Mouse (Mus musculus): ENCODE data around the gene Ccer1. TPM values are rescaled to one million over a fixed set of nuclear protein-coding genes. Genes with fewer than 3 reads are reported as not detected.

The Ccer1 gene
- total and polyA plus RNA-seq, 2 experiments from 2014 or later, result not detected

DNA sequence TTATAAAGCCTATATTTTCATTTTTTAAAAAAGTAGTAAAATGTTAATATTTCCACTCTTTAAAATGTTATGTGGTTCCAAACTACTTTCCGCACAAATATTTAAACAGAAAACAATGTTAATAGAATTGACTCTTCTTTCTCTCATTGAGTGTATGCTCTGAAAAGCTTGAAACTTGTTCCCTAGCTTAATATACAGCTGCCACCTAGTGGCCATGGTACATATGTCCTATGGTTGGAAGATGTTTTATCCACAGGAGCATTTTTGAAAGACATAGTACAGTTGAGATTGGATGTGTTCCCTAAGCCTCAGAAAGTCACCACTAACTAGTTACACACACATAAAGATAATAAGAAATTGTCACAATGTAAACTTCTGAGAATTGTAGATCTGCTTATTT lies 11.7 kb downstream of the Ccer1 start:
- Histone ChIP-seq H3K9ac (replicated peaks; ENCODE audit: low read length, poor library complexity, severe bottlenecking) (no peak overlapping the region), H3K27me3 (ENCODE audit: insufficient read depth, low read length) (no peaks in the 10 kb centered on the region), H3K4me2 (ENCODE audit: low read depth, low read length, poor library complexity, severe bottlenecking) (no peak overlapping the region), H3K27ac (ENCODE audit: low read depth, low read length) (no peak overlapping the region), H3K4me3 (ENCODE audit: low read depth, low read length) (no peak overlapping the region), H3K4me1 (ENCODE audit: insufficient read depth, low read length) (no peaks in the 10 kb centered on the region), H3K9me3 (ENCODE audit: low read length) (no peaks in the 10 kb centered on the region), H3K36me3 (ENCODE audit: insufficient read depth, low read length) (no peaks in the 10 kb centered on the region)
- no peak for ATAC-seq (ENCODE audit: low FRiP score)
- 31% methylated on average over 1 of the region's 1 CpGs for WGBS
- TF ChIP-seq CTCF (IDR thresholded peaks at IDR 0.05), result peak; percentile 85
- DNase-seq (ENCODE audit: low spot score), result peak; percentile 79

DNA sequence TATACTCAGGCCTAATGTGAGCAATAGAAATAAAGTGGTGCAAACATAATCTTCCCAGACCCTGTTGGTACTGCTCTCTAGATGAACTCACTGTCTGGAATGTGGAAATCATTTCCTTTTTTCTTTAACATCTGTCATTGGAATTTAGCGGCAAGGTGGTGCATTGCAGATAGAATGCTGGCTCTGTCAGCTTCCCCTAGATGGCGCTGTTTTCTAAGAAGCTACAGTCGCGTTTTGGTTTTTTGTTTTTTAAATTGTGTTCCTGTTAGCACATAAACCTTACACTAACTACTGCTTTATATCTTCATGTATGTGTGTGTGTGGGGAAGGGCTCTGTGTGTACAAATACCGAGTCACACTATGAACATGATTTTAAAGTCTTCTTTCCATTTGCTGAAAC lies 19.8 kb downstream of the Ccer1 start:
- Histone ChIP-seq H3K9ac (replicated peaks; ENCODE audit: low read length, poor library complexity, severe bottlenecking) (no peak overlapping the region), H3K27ac (ENCODE audit: low read depth, low read length) (no peak overlapping the region), H3K4me1 (ENCODE audit: insufficient read depth, low read length) (no peaks in the 10 kb centered on the region), H3K4me2 (ENCODE audit: low read depth, low read length, poor library complexity, severe bottlenecking) (no peak overlapping the region), H3K9me3 (ENCODE audit: low read length) (no peaks in the 10 kb centered on the region), H3K27me3 (ENCODE audit: insufficient read depth, low read length) (no peaks in the 10 kb centered on the region), H3K36me3 (ENCODE audit: insufficient read depth, low read length) (no peaks in the 10 kb centered on the region), H3K4me3 (ENCODE audit: low read depth, low read length) (no peak overlapping the region)
- WGBS, result 1% methylated on average over 5 of the region's 5 CpGs
- DNase-seq (ENCODE audit: low spot score), result peak; percentile 90
- ATAC-seq (ENCODE audit: low FRiP score), result no peak
- TF ChIP-seq CTCF (IDR thresholded peaks at IDR 0.05), result peak; percentile 98

DNA sequence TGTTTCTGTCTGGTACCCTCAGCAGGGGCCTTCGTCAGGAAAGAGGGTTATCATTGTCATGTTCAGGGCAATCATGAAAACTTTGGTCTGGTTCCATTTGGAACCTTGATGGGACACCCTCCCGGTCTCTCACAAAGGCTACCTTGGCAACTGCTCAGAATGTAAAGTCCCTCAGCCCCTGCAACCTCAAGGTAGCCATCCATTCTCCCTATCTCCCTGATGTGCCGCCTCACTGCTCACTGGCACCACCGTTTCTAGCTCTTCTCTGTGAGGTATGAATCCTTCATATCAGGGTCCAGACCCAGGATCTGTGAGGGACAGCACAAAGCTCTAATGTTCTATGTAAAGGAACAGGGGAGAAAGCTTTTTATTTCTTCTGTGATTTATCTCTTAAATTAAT lies 21.7 kb downstream of the Ccer1 start:
- no peaks in the 10 kb centered on the region for H3K4me1 ChIP-seq (ENCODE audit: insufficient read depth, low read length)
- no peak overlapping the region for H3K4me2 ChIP-seq (ENCODE audit: low read depth, low read length, poor library complexity, severe bottlenecking)
- H3K9ac ChIP-seq (replicated peaks; ENCODE audit: low read length, poor library complexity, severe bottlenecking), result no peak overlapping the region
- WGBS, result 62% methylated on average over 4 of the region's 4 CpGs
- no peak overlapping the region for H3K27ac ChIP-seq (ENCODE audit: low read depth, low read length)
- no peak for TF ChIP-seq CTCF (IDR thresholded peaks at IDR 0.05)
- no peak for ATAC-seq (ENCODE audit: low FRiP score)
- no peaks in the 10 kb centered on the region for H3K9me3 ChIP-seq (ENCODE audit: low read length)
- no peak for DNase-seq (ENCODE audit: low spot score)
- H3K27me3 ChIP-seq (ENCODE audit: insufficient read depth, low read length), result no peaks in the 10 kb centered on the region
- H3K4me3 ChIP-seq (ENCODE audit: low read depth, low read length), result no peak overlapping the region
- no peaks in the 10 kb centered on the region for H3K36me3 ChIP-seq (ENCODE audit: insufficient read depth, low read length)

DNA sequence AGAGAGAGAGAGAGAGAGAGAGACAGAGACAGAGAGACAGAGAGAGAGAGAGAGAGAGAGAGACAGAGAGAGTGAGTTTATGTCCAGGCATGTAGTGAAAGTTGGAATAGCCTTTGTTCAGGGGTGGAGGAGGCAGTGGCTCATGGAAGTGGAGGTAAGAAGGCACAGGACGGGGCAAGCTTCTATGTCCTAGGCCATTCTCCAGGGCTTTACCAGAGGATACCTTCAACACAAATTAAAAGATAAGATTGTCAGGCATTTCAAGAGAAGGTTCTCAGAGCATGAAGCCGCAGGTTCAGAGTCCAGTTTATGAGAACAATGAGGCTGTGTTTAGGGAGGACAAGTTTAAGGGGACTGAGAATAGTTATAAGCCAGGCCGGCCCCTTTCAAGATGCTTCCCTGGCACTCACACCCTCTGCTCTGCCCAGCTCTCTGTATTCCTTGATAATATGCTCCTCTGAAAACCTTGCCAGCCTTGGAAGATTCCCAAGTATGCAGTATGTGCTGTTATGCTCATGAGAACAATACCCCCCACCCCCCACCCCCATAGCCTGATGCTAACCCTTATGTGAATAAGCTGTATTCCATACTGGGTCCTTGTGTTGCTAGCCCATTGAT lies 22.5 kb downstream of the Ccer1 start:
- ATAC-seq (ENCODE audit: low FRiP score), result no peak
- H3K27ac ChIP-seq (ENCODE audit: low read depth, low read length), result no peak overlapping the region
- no peaks in the 10 kb centered on the region for H3K4me1 ChIP-seq (ENCODE audit: insufficient read depth, low read length)
- 78% methylated on average over 3 of the region's 3 CpGs for WGBS
- no peak overlapping the region for H3K4me3 ChIP-seq (ENCODE audit: low read depth, low read length)
- TF ChIP-seq CTCF (IDR thresholded peaks at IDR 0.05), result no peak
- no peak overlapping the region for H3K9ac ChIP-seq (replicated peaks; ENCODE audit: low read length, poor library complexity, severe bottlenecking)
- H3K9me3 ChIP-seq (ENCODE audit: low read length), result no peaks in the 10 kb centered on the region
- H3K27me3 ChIP-seq (ENCODE audit: insufficient read depth, low read length), result no peaks in the 10 kb centered on the region
- no peaks in the 10 kb centered on the region for H3K36me3 ChIP-seq (ENCODE audit: insufficient read depth, low read length)
- H3K4me2 ChIP-seq (ENCODE audit: low read depth, low read length, poor library complexity, severe bottlenecking), result no peak overlapping the region
- no peak for DNase-seq (ENCODE audit: low spot score)

DNA sequence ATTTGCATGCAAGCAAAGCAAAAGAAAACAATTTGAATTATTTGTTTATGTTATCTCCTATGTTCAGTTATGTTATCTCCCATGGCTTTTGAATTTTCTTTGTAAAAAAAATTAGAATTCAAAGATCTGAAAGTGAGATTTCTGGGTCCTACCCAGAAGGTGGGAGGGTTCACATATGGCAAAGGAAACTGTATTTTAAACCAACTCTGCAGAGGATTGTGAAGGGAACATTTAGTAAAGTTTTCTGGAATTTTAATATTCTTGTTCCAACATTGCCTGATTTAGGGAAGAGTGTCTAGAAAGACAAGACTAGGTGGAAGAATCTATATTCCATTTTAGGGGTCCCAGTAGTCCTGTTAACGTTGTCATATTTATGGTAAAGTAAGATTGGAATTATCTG lies 24.4 kb downstream of the Ccer1 start:
- Histone ChIP-seq H3K4me3 (ENCODE audit: low read depth, low read length) (no peak overlapping the region), H3K27me3 (ENCODE audit: insufficient read depth, low read length) (no peaks in the 10 kb centered on the region), H3K27ac (ENCODE audit: low read depth, low read length) (no peak overlapping the region), H3K36me3 (ENCODE audit: insufficient read depth, low read length) (no peaks in the 10 kb centered on the region), H3K9me3 (ENCODE audit: low read length) (no peaks in the 10 kb centered on the region), H3K9ac (replicated peaks; ENCODE audit: low read length, poor library complexity, severe bottlenecking) (no peak overlapping the region), H3K4me1 (ENCODE audit: insufficient read depth, low read length) (no peaks in the 10 kb centered on the region), H3K4me2 (ENCODE audit: low read depth, low read length, poor library complexity, severe bottlenecking) (no peak overlapping the region)
- no peak for ATAC-seq (ENCODE audit: low FRiP score)
- TF ChIP-seq CTCF (IDR thresholded peaks at IDR 0.05), result no peak
- no peak for DNase-seq (ENCODE audit: low spot score)
- 82% methylated on average over 1 of the region's 1 CpGs for WGBS

DNA sequence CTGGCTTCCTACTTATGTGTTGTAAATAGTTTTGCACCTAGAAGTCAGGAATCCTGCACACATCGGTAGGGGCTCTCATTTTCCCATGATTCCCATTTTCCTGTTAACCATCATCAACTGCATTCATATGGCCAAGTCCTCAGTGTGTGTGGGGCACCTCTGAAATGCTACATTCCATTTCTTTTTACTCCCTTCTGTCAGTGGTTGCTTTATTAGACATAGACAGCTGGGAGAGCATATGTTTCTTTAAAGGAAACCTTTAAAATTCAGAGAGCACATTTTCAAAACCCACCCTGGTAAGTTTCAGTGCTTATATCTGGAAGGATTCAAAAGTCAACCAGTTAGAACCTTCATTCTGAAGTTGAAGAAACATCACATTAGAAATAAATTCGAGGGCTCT lies 25.2 kb downstream of the Ccer1 start:
- H3K27me3 ChIP-seq (ENCODE audit: insufficient read depth, low read length), result no peaks in the 10 kb centered on the region
- H3K9ac ChIP-seq (replicated peaks; ENCODE audit: low read length, poor library complexity, severe bottlenecking), result no peak overlapping the region
- DNase-seq (ENCODE audit: low spot score) (no peak), ATAC-seq (ENCODE audit: low FRiP score) (no peak)
- no peak overlapping the region for H3K4me3 ChIP-seq (ENCODE audit: low read depth, low read length)
- no peak for TF ChIP-seq CTCF (IDR thresholded peaks at IDR 0.05)
- no peaks in the 10 kb centered on the region for H3K4me1 ChIP-seq (ENCODE audit: insufficient read depth, low read length)
- no peak overlapping the region for H3K27ac ChIP-seq (ENCODE audit: low read depth, low read length)
- 80% methylated on average over 2 of the region's 2 CpGs for WGBS
- no peaks in the 10 kb centered on the region for H3K36me3 ChIP-seq (ENCODE audit: insufficient read depth, low read length)
- H3K9me3 ChIP-seq (ENCODE audit: low read length), result no peaks in the 10 kb centered on the region
- H3K4me2 ChIP-seq (ENCODE audit: low read depth, low read length, poor library complexity, severe bottlenecking), result no peak overlapping the region

All from midbrain, postnatal 0 days (tissue).